Mouse (Mus musculus) bone marrow, adult 2 months (tissue): Measurements from ENCODE around the gene Pde10a. TPM values are rescaled to one million over a fixed set of nuclear protein-coding genes. Genes with fewer than 3 reads are reported as not detected.

Experiments
- H3K27ac ChIP-seq: fragments of 200-500 bp; 2 replicates; pipeline ENCODE4 v1.5.1; 2012; ENCODE audit warnings: low read depth, mild to moderate bottlenecking, control low read depth, inconsistent platforms, low read length; ENCODE audit not compliant: control insufficient read depth, poor library complexity, insufficient read depth
- H3K4me1 ChIP-seq: fragments of 200-500 bp; 2 replicates; pipeline ENCODE4 v1.6.1; 2011; ENCODE audit warnings: low read length; ENCODE audit not compliant: control insufficient read depth, insufficient read depth
- H3K4me3 ChIP-seq: fragments of 200-500 bp; replicated peaks from 2 replicates; pipeline ENCODE3; 2011; ENCODE audit warnings: mild to moderate bottlenecking, low read depth, low read length, control low read depth; ENCODE audit not compliant: control insufficient read depth
- CTCF ChIP-seq: fragments of 200-500 bp; IDR thresholded peaks from 2 replicates; pipeline ENCODE4 v1.5.1; 2011; ENCODE audit warnings: low read length, control low read depth; ENCODE audit not compliant: control insufficient read depth, insufficient read depth
- POLR2A ChIP-seq: fragments of 200-500 bp; IDR thresholded peaks from 2 replicates; pipeline ENCODE4 v1.6.1; 2011; ENCODE audit warnings: low read depth, mild to moderate bottlenecking, control low read depth, low read length, borderline replicate concordance; ENCODE audit not compliant: control insufficient read depth
- WGBS: fragments of 180-500 bp; shearing (Covaris S2); methylation state at CpG from one replicate; pipeline ENCODE4 v1.1.7; 2018; 5-methylcytosine and 5-hydroxymethylcytosine counted together
- polyA plus RNA-seq: library from polyadenylated mRNA; stranded (reverse); fragments of >200 nt; gene quantifications from 2 replicates; pipeline ENCODE4 v1.2.4, GENCODE M21; 2011; ENCODE audit warnings: low replicate concordance; ENCODE audit not compliant: missing spikeins, insufficient read depth, insufficient read length

Gene Pde10a
- polyA plus RNA-seq, 1 experiment = 5.5 TPM

GRCm38 (mm10) chr17:8554219-8554618 is 29.0 kb downstream of the Pde10a start:
- TF ChIP-seq POLR2A = no peak
- TF ChIP-seq CTCF = no peak
- no peak overlapping the region for H3K4me3 ChIP-seq
- 69% methylated on average over 6 of the region's 6 CpGs for WGBS
- no peaks in the 10 kb centered on the region for H3K4me1 ChIP-seq
- H3K27ac ChIP-seq = no peak overlapping the region

GRCm38 (mm10) chr17:8555785-8556184 is 30.6 kb downstream of the Pde10a start:
- H3K4me3 ChIP-seq = no peak overlapping the region
- 69% methylated on average over 9 of the region's 9 CpGs for WGBS
- no peak overlapping the region for H3K27ac ChIP-seq
- TF ChIP-seq POLR2A = no peak
- no peak for TF ChIP-seq CTCF
- H3K4me1 ChIP-seq = no peaks in the 10 kb centered on the region

GRCm38 (mm10) chr17:8556223-8556622 is 31.1 kb downstream of the Pde10a start:
- TF ChIP-seq POLR2A = no peak
- TF ChIP-seq CTCF = no peak
- Histone ChIP-seq H3K4me3 (no peak overlapping the region), H3K4me1 (no peaks in the 10 kb centered on the region), H3K27ac (no peak overlapping the region)
- 80% methylated on average over 6 of the region's 6 CpGs for WGBS

GRCm38 (mm10) chr17:8557926-8558325 is 32.8 kb downstream of the Pde10a start:
- no peaks in the 10 kb centered on the region; the same call in 1 of the 2 replicates for H3K4me1 ChIP-seq
- WGBS = 72% methylated on average over 8 of the region's 8 CpGs
- no peak for TF ChIP-seq POLR2A
- no peak for TF ChIP-seq CTCF

GRCm38 (mm10) chr17:8562101-8562885 is 37.1 kb downstream of the Pde10a start:
- no peak for TF ChIP-seq POLR2A
- TF ChIP-seq CTCF = no peak
- 60% methylated on average over 14 of the region's 14 CpGs for WGBS
- no peaks in the 10 kb centered on the region; the same call in 1 of the 2 replicates for H3K4me1 ChIP-seq
- H3K27ac ChIP-seq = no peak overlapping the region
- H3K4me3 ChIP-seq = no peak overlapping the region

More at GRCm38 (mm10) chr17:8557926-8558325, 32.8 kb downstream of the Pde10a start:
- Histone ChIP-seq H3K4me3 (no peak overlapping the region), H3K27ac (no peak overlapping the region)

- H3K27ac ChIP-seq = no peak overlapping the region
- H3K4me1 ChIP-seq = no peaks in the 10 kb centered on the region; the same call in 1 of the 2 replicates
- WGBS = 3% methylated on average over 1 of the region's 1 CpGs
- TF ChIP-seq POLR2A = no peak
- TF ChIP-seq CTCF = no peak
- no peak overlapping the region for H3K4me3 ChIP-seq
Measured at GRCm38 (mm10) chr17:8562886-8563280, 37.7 kb downstream of the Pde10a start.

GRCm38 (mm10) chr17:8566850-8567249 is 41.7 kb downstream of the Pde10a start, which contains the start of gene Gm17087:
Gene Gm17087, minus strand, starts transcription at chr17:8566950.
- Histone ChIP-seq H3K4me3 (no peak within 1 kb of the TSS), H3K4me1 (no peaks in the 10 kb centered on the region; the same call in 1 of the 2 replicates), H3K27ac (no peak within 1 kb of the TSS)
- TF ChIP-seq CTCF (no peak), POLR2A (no peak)
- 80% methylated on average over 6 of the region's 6 CpGs for WGBS

- Histone ChIP-seq H3K4me1 (no peaks in the 10 kb centered on the region), H3K4me3 (no peak overlapping the region), H3K27ac (no peak overlapping the region)
- WGBS = 59% methylated on average over 8 of the region's 8 CpGs
- TF ChIP-seq CTCF (no peak), POLR2A (no peak)
Measured at GRCm38 (mm10) chr17:8573542-8574260, 48.5 kb downstream of the Pde10a start.
